12 mouse cellular contexts compared by ENCODE assay signal in the genomic region with DNA sequence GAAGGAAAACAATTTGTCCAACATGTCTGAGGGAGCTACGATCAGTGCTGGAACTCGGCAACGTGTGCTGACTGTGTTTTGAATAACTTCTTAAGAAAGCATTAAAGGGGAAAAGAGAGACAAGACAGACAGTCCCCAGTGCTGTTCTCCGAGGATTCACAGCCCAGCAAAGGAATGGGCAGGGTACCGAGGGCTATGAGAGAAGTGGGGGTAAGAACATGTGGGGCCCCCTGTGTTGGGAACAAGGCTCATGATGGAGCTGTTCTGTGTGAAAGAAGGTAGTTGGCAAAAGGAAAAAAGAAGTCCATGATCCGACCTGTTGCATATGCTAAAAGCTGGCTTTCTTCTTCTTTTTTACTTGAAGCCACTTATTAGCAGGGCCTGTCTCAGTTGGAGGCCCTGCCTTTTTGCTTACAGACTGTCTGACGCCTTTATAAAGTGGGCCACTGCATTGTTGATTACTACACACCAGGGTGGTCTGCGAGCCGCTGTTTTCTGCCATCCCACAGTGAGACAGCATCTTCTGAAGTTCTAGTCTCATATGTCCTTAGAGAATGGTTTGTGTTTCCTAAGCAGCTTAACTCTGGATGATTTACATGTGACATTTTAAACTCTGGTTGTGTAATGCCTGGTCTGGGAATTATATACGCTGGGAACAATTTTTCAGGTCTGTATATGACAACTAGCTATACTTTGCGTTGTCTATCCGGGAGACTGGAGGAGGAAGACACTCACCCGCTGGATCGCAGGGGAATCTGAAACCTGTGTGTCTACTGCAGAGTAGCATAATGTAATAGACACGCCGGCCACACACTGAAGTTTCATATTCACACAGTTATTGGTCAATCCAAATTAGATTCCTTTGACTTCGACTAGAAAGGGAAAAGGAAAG.
A peak's percentile ranks its signal among the peaks of the same experiment; 100 is the strongest.
DNase-seq lines count a peak whose midpoint lies in the region; ATAC-seq and TF ChIP-seq lines count a peak whose summit lies in the region.
"Had no signal": no experiment of that assay in that cellular context is flagged by ENCODE, and none has a peak within 500 bp of the region (broad histone marks: within the 10 kb centered on the region; RNA-seq: fewer than 3 reads in every experiment).

No protein-coding gene starts in this region.

- H3K9me3 ChIP-seq in embryonic facial prominence, embryonic 15.5 days (replicated peaks), result no peaks in the 10 kb centered on the region
- no peaks in the 10 kb centered on the region for H3K9me3 ChIP-seq in limb, embryonic 13.5 days
- no peaks in the 10 kb centered on the region for H3K9me3 ChIP-seq in heart, embryonic 10.5 days
- H3K9me3 ChIP-seq: liver, embryonic 13.5 days had no signal

- no peak overlapping the region for H3K9ac ChIP-seq in embryonic facial prominence, embryonic 15.5 days
- no peak overlapping the region for H3K9ac ChIP-seq in limb, embryonic 13.5 days
- H3K9ac ChIP-seq: liver, embryonic 13.5 days had no signal

- no peak for TF ChIP-seq POLR2A in small intestine, adult 2 months (IDR thresholded peaks at IDR 0.05; ENCODE audit: low read depth, low read length)

- H3K36me3 ChIP-seq in embryonic facial prominence, embryonic 15.5 days, result no peaks in the 10 kb centered on the region
- no peaks in the 10 kb centered on the region for H3K36me3 ChIP-seq in limb, embryonic 13.5 days
- no peaks in the 10 kb centered on the region for H3K36me3 ChIP-seq in small intestine, adult 2 months (ENCODE audit: control insufficient read depth, insufficient read depth, low read length)
- no peaks in the 10 kb centered on the region for H3K36me3 ChIP-seq in heart, embryonic 10.5 days
- H3K36me3 ChIP-seq: liver, embryonic 13.5 days had no signal

- 26% methylated on average over 17 of the region's 17 CpGs for WGBS in embryonic facial prominence, embryonic 15.5 days
- 50% methylated on average over 17 of the region's 17 CpGs for WGBS in limb, embryonic 13.5 days
- WGBS in small intestine, adult 2 months, result 71% methylated on average over 17 of the region's 17 CpGs
- WGBS in heart, embryonic 10.5 days, result 59% methylated on average over 17 of the region's 17 CpGs

- H3K4me3 ChIP-seq in embryonic facial prominence, embryonic 15.5 days (replicated peaks), result no peak overlapping the region
- no peak overlapping the region for H3K4me3 ChIP-seq in limb, embryonic 13.5 days
- H3K4me3 ChIP-seq in small intestine, adult 2 months (ENCODE audit: low read depth, low read length), result no peak overlapping the region
- H3K4me3 ChIP-seq in heart, embryonic 10.5 days, result no peak overlapping the region
- H3K4me3 ChIP-seq: layer of hippocampus, adult 2 months; liver, embryonic 13.5 days had no signal

- H3K4me1 ChIP-seq in embryonic facial prominence, embryonic 15.5 days, result peaks cover 13% of the 10 kb centered on the region; the same call in 1 of the 2 replicates
- H3K4me1 ChIP-seq in limb, embryonic 13.5 days, result peaks cover 8% of the 10 kb centered on the region
- H3K4me1 ChIP-seq in small intestine, adult 2 months (ENCODE audit: control insufficient read depth, insufficient read depth, insufficient read length, low read length), result no peaks in the 10 kb centered on the region
- H3K4me1 ChIP-seq in heart, embryonic 10.5 days, result no peaks in the 10 kb centered on the region
- H3K4me1 ChIP-seq: liver, embryonic 13.5 days had no signal

- DNase-seq in kidney, postnatal 10 days, result peak; percentile 11
- no peak for DNase-seq in kidney, postnatal 14 days
- no peak for DNase-seq in ovary, postnatal 14 days (ENCODE audit: low spot score)
- no peak for DNase-seq in heart, embryonic 10.5 days (ENCODE audit: low spot score)
- no peak for DNase-seq in frontal cortex, postnatal 25 days (ENCODE audit: low spot score in 2 of 2)
- DNase-seq: heart, postnatal 10 days; liver, embryonic 13.5 days had no signal

- no peak for TF ChIP-seq CTCF in small intestine, adult 2 months (IDR thresholded peaks at IDR 0.05; ENCODE audit: extremely low read depth, insufficient read length, insufficient replicate concordance, low read depth, low read length)

- ATAC-seq in embryonic facial prominence, embryonic 15.5 days (ENCODE audit: insufficient number of reproducible peaks, low FRiP score, low TSS enrichment, low read depth), result peak; percentile 43; the same call in 1 of the 2 replicates
- ATAC-seq in limb, embryonic 13.5 days (ENCODE audit: low FRiP score, low read depth), result peak; percentile 51; the same call in 1 of the 2 replicates
- ATAC-seq: Patski had no signal

- H3K27me3 ChIP-seq in embryonic facial prominence, embryonic 15.5 days, result no peaks in the 10 kb centered on the region
- no peaks in the 10 kb centered on the region for H3K27me3 ChIP-seq in limb, embryonic 13.5 days
- H3K27me3 ChIP-seq in small intestine, adult 2 months (ENCODE audit: control insufficient read depth, insufficient read depth, low read length), result no peaks in the 10 kb centered on the region
- no peaks in the 10 kb centered on the region for H3K27me3 ChIP-seq in heart, embryonic 10.5 days (ENCODE audit: insufficient read depth, poor library complexity, severe bottlenecking)
- H3K27me3 ChIP-seq: liver, embryonic 13.5 days had no signal

- H3K27ac ChIP-seq in embryonic facial prominence, embryonic 15.5 days (replicated peaks), result 0 out of 2 replicates have a peak overlapping the region, but pooled peaks have one; percentile 39
- no peak overlapping the region for H3K27ac ChIP-seq in limb, embryonic 13.5 days
- H3K27ac ChIP-seq in small intestine, adult 2 months (ENCODE audit: insufficient read depth, low read depth, low read length), result peak overlapping the region; percentile 46; the same call in 1 of the 2 replicates
- H3K27ac ChIP-seq in heart, embryonic 10.5 days, result no peak overlapping the region
- H3K27ac ChIP-seq: layer of hippocampus, adult 2 months; liver, embryonic 13.5 days had no signal

- peak overlapping the region; percentile 13; the same call in 1 of the 2 replicates for H3K4me2 ChIP-seq in embryonic facial prominence, embryonic 15.5 days (replicated peaks)
- peak overlapping the region; percentile 1; the same call in 1 of the 2 replicates for H3K4me2 ChIP-seq in limb, embryonic 13.5 days (replicated peaks)
- H3K4me2 ChIP-seq: liver, embryonic 13.5 days had no signal

Comparison
In these comparisons a context has a peak if more than half of its experiments do, and no peak if none do; other contexts are left out.
1. H3K27ac ChIP-seq: peak in embryonic facial prominence, embryonic 15.5 days (single experiment) and small intestine, adult 2 months (single experiment); none in limb, embryonic 13.5 days (single experiment) and heart, embryonic 10.5 days (single experiment).